Mouse (Mus musculus) heart, adult 2 months (tissue): ENCODE measurements around the gene Slc52a3.

Source experiments
- CTCF ChIP-seq: fragments of 200-600 bp; IDR thresholded peaks from 2 replicates; pipeline ENCODE4 v1.8.1; 2022; ENCODE audit warnings: antibody characterized with exemption, mild to moderate bottlenecking, moderate library complexity
- POLR2A ChIP-seq: fragments of 200-500 bp; IDR thresholded peaks from 2 replicates; pipeline ENCODE4 v1.6.1; 2011; ENCODE audit warnings: mild to moderate bottlenecking, low read depth, low read length, control low read depth; ENCODE audit not compliant: insufficient read depth

- TF ChIP-seq CTCF (no peak), POLR2A (no peak)
Measured at GRCm38 (mm10) chr2:151949082-151949774, 47.1 kb upstream of the Slc52a3 start.
